Mouse (Mus musculus) 3T3-L1 (cell line): ENCODE data around the gene Gh.

Source experiments
- DNase-seq: peaks from one replicate; pipeline ENCODE4 v3.0.0-alpha.2; 2015; ENCODE audit warnings: low read depth, low spot score

Gh gene

DNA sequence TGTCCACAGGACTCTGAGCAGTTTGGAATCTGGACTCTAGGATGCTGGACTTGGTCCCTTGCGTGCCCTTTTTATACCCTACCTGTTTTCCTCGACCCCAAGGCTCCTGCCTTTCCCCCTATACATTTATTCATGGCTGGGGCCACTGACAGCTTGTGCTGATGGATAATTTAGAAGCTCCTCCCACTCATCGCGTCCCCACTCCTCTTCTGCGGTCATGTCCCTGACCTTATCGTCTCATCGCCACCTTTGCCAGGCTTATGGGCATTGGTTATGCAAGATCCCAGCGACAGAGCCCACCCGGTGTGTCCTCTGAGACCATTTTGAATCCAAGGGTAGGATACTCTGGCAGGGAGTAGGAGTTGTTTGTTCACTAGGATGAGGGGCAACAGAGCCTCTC, at the start of gene Gh:
Gene Gh (minus strand): TSS at position 101 of the 400 bp plus-strand sequence.
- DNase-seq = no peak

DNA sequence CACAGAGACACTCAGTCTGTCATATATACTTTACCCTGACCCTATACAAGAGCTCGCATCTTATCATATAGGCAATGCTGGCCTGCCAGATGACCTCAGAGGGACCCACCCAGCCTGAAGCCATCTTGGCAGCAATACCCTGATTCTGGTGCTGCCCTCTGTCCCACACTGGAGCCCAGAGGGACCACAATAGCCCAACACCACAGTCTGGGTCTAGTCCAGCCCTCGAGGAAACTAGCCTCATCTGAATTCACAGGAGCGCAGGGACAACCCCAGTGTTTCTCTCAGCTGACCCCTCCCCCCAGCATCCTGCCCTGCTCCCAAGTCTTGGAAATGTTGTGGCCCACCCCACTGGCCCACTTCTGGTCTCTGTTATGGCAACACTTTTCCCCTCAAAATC, 49.6 kb upstream of the Gh start:
- no peak for DNase-seq

- no peak for DNase-seq
Measured at GRCm38 (mm10) chr11:106350853-106351252, 49.2 kb upstream of the Gh start.

DNA sequence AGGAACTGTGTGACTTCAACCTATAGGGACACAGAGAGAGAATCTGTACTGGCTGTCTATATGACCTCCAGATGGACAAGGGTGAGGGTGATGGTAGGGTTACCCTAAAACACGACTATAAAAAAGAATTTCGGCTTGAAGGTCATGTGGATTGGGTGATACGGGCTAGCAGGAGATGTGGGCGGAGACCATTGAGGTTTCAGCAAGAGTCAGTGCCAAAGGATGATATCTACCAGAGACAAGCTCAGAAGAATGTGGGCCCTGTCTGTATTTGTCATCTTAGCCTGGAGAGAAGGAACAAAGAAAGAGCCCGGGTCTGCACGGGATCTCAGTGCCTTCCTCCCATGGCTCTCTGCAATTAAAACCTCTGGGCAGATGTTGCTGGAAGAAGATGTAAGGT, 48.1 kb upstream of the Gh start:
- no peak for DNase-seq

DNA sequence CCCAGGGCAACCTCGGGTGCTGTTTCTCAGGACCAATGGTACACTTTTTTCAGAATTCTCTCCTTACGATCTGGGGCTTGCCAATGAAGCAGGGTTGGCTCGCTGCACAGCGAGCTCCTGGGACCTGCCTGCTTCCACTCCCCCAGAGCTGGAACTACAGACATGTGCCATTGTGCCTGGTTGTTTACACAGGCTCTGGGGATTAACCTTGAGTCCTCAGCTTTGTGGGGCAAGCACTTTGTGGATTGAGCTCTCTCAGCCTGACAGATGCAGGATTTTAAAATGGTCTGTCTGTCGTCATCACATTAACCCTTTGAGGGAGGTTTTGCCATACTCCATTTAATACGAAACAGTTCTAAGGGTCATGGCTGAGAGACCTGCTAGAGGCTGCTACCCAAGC, 43.2 kb upstream of the Gh start:
- no peak for DNase-seq

DNA sequence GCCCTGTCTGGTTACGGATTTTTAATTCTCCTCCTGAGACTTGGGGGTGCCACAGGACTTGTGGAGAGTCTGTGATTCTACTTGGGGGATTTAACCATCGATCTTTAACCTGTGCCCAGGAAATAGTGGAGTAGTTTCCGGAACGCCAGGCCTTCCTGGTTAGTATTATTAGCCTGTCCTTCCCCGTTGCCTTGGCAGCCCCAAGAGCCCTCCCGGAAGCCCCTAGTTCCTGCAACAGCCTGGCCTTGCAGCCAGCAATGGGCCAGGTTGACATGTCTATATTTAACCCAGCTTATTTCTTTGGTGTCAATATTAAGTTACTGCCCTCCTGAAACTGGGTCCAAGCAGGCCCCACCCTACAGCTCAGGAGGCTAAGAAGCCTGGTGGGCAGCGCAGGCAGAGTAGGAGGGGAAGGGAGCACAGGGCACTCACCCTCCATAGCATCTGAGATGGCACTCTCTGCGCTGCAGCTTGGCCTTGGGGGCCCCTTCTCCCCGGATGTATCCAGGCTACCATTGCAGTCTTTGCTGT, 39.4 kb upstream of the Gh start:
- no peak for DNase-seq

GRCm38 (mm10) chr11:106339323-106339722, 37.7 kb upstream of the Gh start:
- peak; percentile 31 for DNase-seq

DNA sequence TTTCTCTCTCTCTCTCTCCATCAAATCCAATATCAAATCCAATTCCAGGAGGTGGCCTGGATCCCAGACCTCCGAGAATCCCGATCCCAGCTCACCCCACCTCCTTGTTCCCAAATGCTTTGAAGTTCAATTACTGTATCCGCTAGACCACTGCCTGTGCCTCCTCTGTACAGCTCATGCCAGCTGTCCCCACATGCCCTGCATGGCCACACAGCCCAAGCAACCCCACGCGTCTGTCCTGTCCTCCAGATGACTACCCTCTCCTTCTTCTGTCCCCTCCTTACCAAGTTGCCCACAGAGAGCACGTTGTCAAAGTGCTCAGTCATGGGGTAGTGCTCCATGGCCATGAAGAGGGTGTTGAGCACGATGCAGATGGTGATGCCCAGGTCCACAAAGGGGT, 37.2 kb upstream of the Gh start:
- no peak for DNase-seq

GRCm38 (mm10) chr11:106338029-106338428, 36.4 kb upstream of the Gh start:
- no peak for DNase-seq

- no peak for DNase-seq
Measured at GRCm38 (mm10) chr11:106334066-106334465, 32.4 kb upstream of the Gh start.

GRCm38 (mm10) chr11:106332458-106332857, 30.8 kb upstream of the Gh start:
- DNase-seq = no peak

DNA sequence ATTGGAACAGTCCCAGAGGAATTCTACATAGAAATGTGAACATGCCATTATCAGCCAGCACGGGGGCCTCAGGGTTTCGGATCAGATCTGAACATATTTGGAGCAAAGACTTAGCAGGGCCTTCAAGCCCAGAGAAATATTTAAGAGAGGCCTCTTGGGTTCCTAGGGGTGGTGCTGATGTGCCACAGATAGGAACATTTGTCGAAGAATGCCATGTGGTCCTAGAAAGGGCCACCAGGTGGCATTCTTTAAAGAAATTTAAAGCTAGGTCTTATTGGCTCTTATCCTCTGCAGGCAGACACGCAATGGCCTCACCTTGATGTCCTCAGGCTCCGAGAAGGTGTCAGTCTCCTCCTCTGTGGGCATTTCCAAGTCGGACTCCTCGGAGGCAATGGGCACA, 28.0 kb upstream of the Gh start:
- peak; percentile 65 for DNase-seq

- DNase-seq = no peak
Measured at GRCm38 (mm10) chr11:106329128-106329527, 27.5 kb upstream of the Gh start.

DNA sequence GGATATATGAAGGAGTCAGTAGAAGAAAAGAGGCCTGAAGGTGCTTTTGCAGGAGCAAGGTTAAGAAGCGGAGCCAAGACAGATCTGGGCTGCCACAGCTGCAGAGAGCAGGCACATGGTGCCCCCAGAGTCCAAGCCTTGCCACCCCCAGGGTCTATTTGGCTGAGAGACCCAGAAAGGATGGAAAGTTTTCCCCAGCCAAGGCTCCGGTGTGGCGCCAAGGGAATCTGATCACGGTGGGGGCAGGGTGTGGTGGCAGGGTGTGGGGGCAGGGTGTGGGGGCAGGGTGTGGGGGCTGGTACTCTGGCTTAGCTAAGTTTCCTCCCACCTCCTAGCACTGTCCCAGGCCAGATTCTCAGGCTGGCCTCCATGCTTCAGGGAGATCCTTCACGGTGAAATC, 26.9 kb upstream of the Gh start:
- no peak for DNase-seq

DNA sequence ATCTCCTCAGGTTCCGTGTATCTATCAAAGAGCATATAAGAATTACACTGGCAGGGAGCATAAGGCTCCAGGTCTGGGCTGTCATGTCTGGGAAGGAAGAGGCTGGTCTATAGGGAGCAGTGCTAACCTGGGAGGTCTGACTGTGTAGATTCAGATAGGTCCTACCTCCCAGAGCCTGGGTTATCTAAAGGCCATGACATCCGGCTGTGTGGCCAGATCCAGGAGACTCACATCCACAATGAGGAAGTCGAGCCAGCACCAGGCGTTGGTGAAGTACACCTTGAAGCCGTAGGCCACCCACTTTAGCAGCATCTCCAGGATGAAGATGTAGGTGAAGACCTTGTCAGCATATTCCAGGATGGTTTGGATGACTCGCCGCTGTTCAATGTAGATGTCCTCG, 24.8 kb upstream of the Gh start:
- DNase-seq = no peak

GRCm38 (mm10) chr11:106325566-106326206, 24.0 kb upstream of the Gh start:
- DNase-seq = peak; percentile 67

DNA sequence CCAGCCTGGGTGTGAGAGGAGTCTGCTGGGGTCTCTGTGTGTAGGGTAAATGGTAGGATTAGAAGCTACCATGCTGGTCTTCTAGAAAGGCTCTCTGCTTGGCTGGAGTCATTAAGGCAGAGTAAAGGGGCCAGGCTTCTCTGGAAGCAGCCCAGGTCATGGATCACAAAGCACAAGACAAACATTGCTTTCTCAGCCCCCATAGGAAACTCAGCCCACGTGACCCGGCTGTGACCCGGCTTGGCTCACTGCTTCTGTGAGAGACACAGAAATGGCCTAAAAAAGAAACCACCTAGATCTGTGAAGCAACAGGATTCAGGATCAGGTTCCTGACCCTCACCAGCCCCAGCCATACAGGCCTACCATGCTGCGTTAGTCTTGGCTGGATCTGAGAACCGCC, 23.2 kb upstream of the Gh start:
- no peak for DNase-seq

DNA sequence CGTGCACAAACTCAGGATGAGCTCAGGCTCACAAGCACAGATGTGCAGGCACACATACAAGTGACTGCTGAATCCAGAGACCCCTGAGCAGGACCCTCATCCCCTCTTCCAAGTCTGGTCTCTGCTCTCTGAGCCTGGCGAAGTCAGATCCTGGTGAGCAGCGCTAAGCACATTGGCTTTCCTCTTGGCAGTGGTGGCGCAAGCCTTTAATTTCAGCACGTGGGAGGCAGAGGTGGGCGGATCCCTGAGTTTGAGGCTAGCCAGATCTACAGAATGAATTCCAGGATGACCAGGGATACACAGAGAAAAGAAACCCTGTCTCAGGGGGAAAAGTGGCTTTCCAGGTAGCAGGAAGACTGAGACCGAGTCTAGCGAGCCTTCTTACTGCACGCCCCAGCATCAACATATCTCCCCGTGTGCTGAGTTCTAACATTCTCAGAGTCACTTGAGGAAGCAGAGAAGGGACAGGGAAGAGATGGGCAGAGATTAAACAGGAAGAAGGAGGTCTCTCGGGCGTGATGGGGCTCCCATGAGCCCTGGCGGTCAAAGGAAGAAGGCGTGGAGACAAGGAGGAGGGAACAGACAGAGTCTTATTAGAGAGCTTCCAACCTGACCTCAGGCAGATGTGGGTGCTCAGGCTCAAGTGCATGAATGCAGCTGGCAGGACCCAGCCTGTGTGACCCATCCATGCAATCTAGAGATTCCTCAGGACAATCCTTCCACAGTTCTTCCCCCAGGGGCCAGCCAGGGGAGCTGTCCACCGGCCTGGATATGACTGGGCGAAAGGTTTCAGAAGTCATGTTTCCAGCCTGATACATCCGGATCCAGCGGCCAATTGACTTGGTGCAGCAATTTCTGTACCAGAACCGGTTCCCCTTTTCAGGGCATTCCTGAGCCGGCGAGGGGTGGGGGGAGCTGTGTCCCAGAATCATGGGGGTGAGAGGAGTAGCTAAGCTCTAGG, 17.0 kb upstream of the Gh start:
- peak; percentile 21 for DNase-seq

DNA sequence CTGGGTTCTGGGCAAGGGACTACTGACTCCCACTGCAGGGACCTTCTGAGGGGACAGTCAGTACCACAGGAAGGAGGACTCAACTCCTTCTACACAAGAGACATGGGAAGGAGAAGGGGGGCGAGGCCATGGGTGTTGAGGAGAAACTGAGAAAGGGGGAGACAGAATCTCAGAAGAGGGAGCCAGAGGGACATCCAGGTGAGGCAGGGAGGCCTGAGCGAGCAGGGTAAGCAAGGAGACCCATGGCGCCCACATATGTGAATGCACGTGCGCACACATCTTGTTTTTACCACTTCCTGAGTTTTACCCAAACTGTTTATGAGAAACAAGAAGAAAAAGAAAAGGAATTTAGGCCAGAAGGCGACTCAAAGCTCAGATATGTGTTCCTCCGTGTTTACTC, 16.1 kb upstream of the Gh start:
- no peak for DNase-seq

DNA sequence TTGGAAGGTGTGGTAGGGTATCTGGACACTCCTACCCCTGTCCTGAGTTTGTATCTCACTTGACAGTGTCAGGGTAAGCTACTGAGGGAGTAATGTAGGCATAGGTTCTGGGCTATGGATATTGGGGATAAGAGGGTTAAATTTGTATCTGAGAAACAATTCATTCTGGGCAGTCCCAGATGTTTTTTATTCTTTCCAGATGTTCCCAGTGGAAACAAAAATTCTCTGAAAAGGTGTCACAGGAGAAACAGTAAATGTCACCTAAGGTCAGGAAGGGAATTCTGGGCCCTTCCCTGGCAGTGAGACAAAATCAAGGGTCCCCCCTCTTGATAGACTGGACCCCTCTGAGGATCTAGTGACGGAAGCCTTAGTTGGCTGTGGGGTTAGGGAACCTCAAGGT, 14.8 kb upstream of the Gh start:
- DNase-seq = peak; percentile 36

GRCm38 (mm10) chr11:106314333-106314812, 12.7 kb upstream of the Gh start, which contains the start of gene Cd79b:
Gene Cd79b, minus strand, starts transcription at chr11:106314762.
- no peak for DNase-seq

DNA sequence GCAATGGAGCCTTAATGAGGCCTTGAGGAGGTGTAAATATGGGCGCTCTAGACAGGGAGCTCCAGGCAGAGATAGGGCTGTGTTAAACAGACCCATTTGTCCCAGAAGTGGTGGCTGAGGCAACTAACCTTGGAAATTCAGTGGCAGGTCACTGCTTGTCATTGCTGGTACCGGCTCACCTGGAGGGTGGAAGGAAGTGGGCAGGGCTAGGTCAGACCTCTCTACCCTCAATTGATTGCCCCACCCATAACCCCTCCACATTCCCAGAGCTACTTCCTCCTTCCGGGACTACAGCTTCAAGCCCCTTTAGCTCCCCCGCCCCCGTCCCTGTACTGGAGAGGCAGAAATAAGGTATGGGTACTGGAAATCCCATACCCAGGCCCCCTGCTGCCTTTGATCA, 11.9 kb upstream of the Gh start:
- no peak for DNase-seq

DNA sequence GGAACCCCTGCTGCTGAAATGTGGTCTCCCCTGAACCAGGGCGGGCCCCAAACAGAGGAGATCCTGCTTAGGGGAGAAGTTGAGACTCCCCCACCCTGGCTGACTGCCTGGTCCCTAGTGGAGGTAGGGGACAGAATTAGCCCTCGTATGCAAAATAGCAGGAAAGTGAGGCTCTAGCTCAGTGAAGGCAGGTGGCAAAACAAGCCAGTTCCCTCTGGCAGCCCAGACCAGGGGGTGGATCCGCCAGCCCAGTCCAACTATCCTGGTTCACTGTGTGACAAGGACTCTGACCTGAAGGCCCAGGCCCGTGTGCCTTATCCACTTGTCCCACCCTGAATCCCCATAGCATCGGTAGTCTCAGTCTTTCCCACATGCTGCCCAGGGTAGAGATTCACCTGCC, 8.5 kb upstream of the Gh start:
- DNase-seq = no peak
